Comparison of ENCODE assay signal across 24 mouse cellular contexts in genomic region chr17:24375886-24376285, GRCm38 (mm10). TPM values are rescaled to one million over a fixed set of nuclear protein-coding genes. Genes with fewer than 3 reads are reported as not detected.
A peak's percentile ranks its signal among the peaks of the same experiment; 100 is the strongest.
DNase-seq lines count a peak whose midpoint lies in the region; ATAC-seq and TF ChIP-seq lines count a peak whose summit lies in the region.
"Had no signal": no experiment of that assay in that cellular context is flagged by ENCODE, and none has a peak within 500 bp of the region (broad histone marks: within the 10 kb centered on the region; RNA-seq: fewer than 3 reads in every experiment).

No protein-coding gene starts in this region.

- no peak overlapping the region for H3K9ac ChIP-seq in liver, embryonic 11.5 days (ENCODE audit: low read depth, low read length)
- no peak overlapping the region for H3K9ac ChIP-seq in liver, postnatal 0 days (replicated peaks)
- no peak overlapping the region for H3K9ac ChIP-seq in liver, embryonic 13.5 days
- no peak overlapping the region for H3K9ac ChIP-seq in liver, embryonic 16.5 days (ENCODE audit: low read depth, low read length)
- H3K9ac ChIP-seq: embryonic facial prominence, embryonic 13.5 days; forebrain, embryonic 12.5 days; forebrain, embryonic 15.5 days; hindbrain, embryonic 12.5 days; hindbrain, embryonic 15.5 days had no signal

- DNase-seq in liver, embryonic 11.5 days (ENCODE audit: low spot score), result no peak
- no peak for DNase-seq in liver, postnatal 0 days
- DNase-seq in liver, embryonic 13.5 days, result no peak
- DNase-seq in embryonic facial prominence, embryonic 10.5 days (ENCODE audit: low spot score), result no peak
- DNase-seq in spleen, postnatal 10 days (ENCODE audit: low spot score in 2 of 2), result no peak
- DNase-seq in kidney, postnatal 10 days, result no peak
- DNase-seq: adrenal gland, adult 2 months; adrenal gland, postnatal 14 days; cerebellum, adult 11 months; cerebellum, adult 2 months; cerebellum, adult 9-11 months; cerebellum, postnatal 25 days; gastrocnemius, postnatal 10 days; heart, adult 11 months had no signal

- TF ChIP-seq CTCF in liver, postnatal 0 days (IDR thresholded peaks at IDR 0.05; ENCODE audit: low read depth), result no peak

- no peak overlapping the region for H3K27ac ChIP-seq in liver, embryonic 11.5 days (ENCODE audit: low read depth, low read length)
- no peak overlapping the region for H3K27ac ChIP-seq in liver, postnatal 0 days (ENCODE audit: low read depth)
- H3K27ac ChIP-seq in liver, embryonic 13.5 days, result no peak overlapping the region
- no peak overlapping the region for H3K27ac ChIP-seq in liver, embryonic 16.5 days (ENCODE audit: low read length)
- H3K27ac ChIP-seq in embryonic facial prominence, embryonic 10.5 days (replicated peaks), result no peak overlapping the region
- H3K27ac ChIP-seq: embryonic facial prominence, embryonic 13.5 days; forebrain, embryonic 12.5 days; forebrain, embryonic 15.5 days; hindbrain, embryonic 12.5 days; hindbrain, embryonic 15.5 days had no signal

- H3K36me3 ChIP-seq in liver, embryonic 11.5 days (ENCODE audit: control insufficient read depth, insufficient read depth, low read length), result peaks cover 28% of the 10 kb centered on the region
- peaks cover 55% of the 10 kb centered on the region for H3K36me3 ChIP-seq in liver, postnatal 0 days (replicated peaks; ENCODE audit: insufficient read depth, low read length)
- H3K36me3 ChIP-seq in liver, embryonic 13.5 days, result peaks cover 93% of the 10 kb centered on the region
- H3K36me3 ChIP-seq in liver, embryonic 16.5 days (ENCODE audit: control insufficient read depth, insufficient read depth), result peaks cover 48% of the 10 kb centered on the region
- peaks cover 10% of the 10 kb centered on the region; the same call in 1 of the 2 replicates for H3K36me3 ChIP-seq in embryonic facial prominence, embryonic 10.5 days (replicated peaks)
- H3K36me3 ChIP-seq: embryonic facial prominence, embryonic 13.5 days had no signal

- 79% methylated on average over 6 of the region's 6 CpGs for WGBS in liver, embryonic 11.5 days
- 81% methylated on average over 6 of the region's 6 CpGs for WGBS in liver, postnatal 0 days (ENCODE audit: insufficient replicate concordance)
- 65% methylated on average over 6 of the region's 6 CpGs for WGBS in liver, embryonic 13.5 days (ENCODE audit: insufficient replicate concordance)
- WGBS in liver, embryonic 16.5 days (ENCODE audit: insufficient replicate concordance), result 70% methylated on average over 6 of the region's 6 CpGs
- 93% methylated on average over 6 of the region's 6 CpGs for WGBS in embryonic facial prominence, embryonic 10.5 days

- H3K4me1 ChIP-seq in liver, embryonic 11.5 days (replicated peaks; ENCODE audit: control insufficient read depth, insufficient read depth, low read length), result peaks cover 22% of the 10 kb centered on the region
- no peaks in the 10 kb centered on the region for H3K4me1 ChIP-seq in liver, postnatal 0 days (ENCODE audit: insufficient read depth)
- H3K4me1 ChIP-seq in liver, embryonic 13.5 days (replicated peaks), result peaks cover 36% of the 10 kb centered on the region
- H3K4me1 ChIP-seq in liver, embryonic 16.5 days (ENCODE audit: control insufficient read depth, low read depth, low read length), result peaks cover 17% of the 10 kb centered on the region
- H3K4me1 ChIP-seq in embryonic facial prominence, embryonic 10.5 days, result peaks cover 5% of the 10 kb centered on the region
- H3K4me1 ChIP-seq: embryonic facial prominence, embryonic 13.5 days; forebrain, embryonic 12.5 days; forebrain, embryonic 15.5 days; hindbrain, embryonic 12.5 days; hindbrain, embryonic 15.5 days had no signal

- TF ChIP-seq EP300 in liver, postnatal 0 days (IDR thresholded peaks at IDR 0.05; ENCODE audit: low read depth), result no peak

- peak; percentile 74 for ATAC-seq in liver, embryonic 11.5 days (replicated peaks; ENCODE audit: low FRiP score)
- no peak for ATAC-seq in liver, postnatal 0 days
- ATAC-seq in liver, embryonic 13.5 days (ENCODE audit: low read depth), result peak; percentile 74
- ATAC-seq in liver, embryonic 16.5 days (ENCODE audit: low read depth), result peak; percentile 53; the same call in 1 of the 2 replicates
- ATAC-seq: forebrain, embryonic 15.5 days had no signal

- no peak overlapping the region for H3K4me2 ChIP-seq in liver, embryonic 11.5 days
- no peak overlapping the region for H3K4me2 ChIP-seq in liver, postnatal 0 days (ENCODE audit: low read depth, low read length)
- no peak overlapping the region for H3K4me2 ChIP-seq in liver, embryonic 13.5 days
- no peak overlapping the region for H3K4me2 ChIP-seq in liver, embryonic 16.5 days (ENCODE audit: low read depth, low read length)
- H3K4me2 ChIP-seq: embryonic facial prominence, embryonic 13.5 days; forebrain, embryonic 12.5 days; forebrain, embryonic 15.5 days; heart, embryonic 11.5 days; hindbrain, embryonic 12.5 days; hindbrain, embryonic 15.5 days had no signal

- no peaks in the 10 kb centered on the region for H3K27me3 ChIP-seq in liver, embryonic 11.5 days (replicated peaks; ENCODE audit: control insufficient read depth, insufficient read depth, low read length)
- H3K27me3 ChIP-seq in liver, postnatal 0 days (ENCODE audit: insufficient read depth, low read length), result no peaks in the 10 kb centered on the region
- no peaks in the 10 kb centered on the region for H3K27me3 ChIP-seq in liver, embryonic 13.5 days
- no peaks in the 10 kb centered on the region for H3K27me3 ChIP-seq in liver, embryonic 16.5 days (ENCODE audit: control insufficient read depth, insufficient read depth, low read depth, low read length)
- H3K27me3 ChIP-seq in embryonic facial prominence, embryonic 10.5 days (replicated peaks; ENCODE audit: low read depth, poor library complexity, severe bottlenecking), result no peaks in the 10 kb centered on the region
- H3K27me3 ChIP-seq: embryonic facial prominence, embryonic 13.5 days; forebrain, embryonic 12.5 days; forebrain, embryonic 15.5 days; hindbrain, embryonic 12.5 days; hindbrain, embryonic 15.5 days had no signal

- no peaks in the 10 kb centered on the region for H3K9me3 ChIP-seq in liver, embryonic 11.5 days (ENCODE audit: control insufficient read depth, low read length)
- H3K9me3 ChIP-seq in liver, postnatal 0 days (ENCODE audit: low read length), result no peaks in the 10 kb centered on the region
- H3K9me3 ChIP-seq in liver, embryonic 13.5 days (replicated peaks), result no peaks in the 10 kb centered on the region
- no peaks in the 10 kb centered on the region for H3K9me3 ChIP-seq in liver, embryonic 16.5 days (replicated peaks; ENCODE audit: control insufficient read depth, low read length)
- no peaks in the 10 kb centered on the region for H3K9me3 ChIP-seq in embryonic facial prominence, embryonic 10.5 days
- H3K9me3 ChIP-seq: embryonic facial prominence, embryonic 13.5 days; forebrain, embryonic 12.5 days; forebrain, embryonic 15.5 days; G1E; hindbrain, embryonic 12.5 days; hindbrain, embryonic 15.5 days had no signal

- no peak overlapping the region for H3K4me3 ChIP-seq in liver, embryonic 11.5 days (ENCODE audit: low read depth, low read length)
- H3K4me3 ChIP-seq in liver, postnatal 0 days (ENCODE audit: low read depth, low read length), result no peak overlapping the region
- H3K4me3 ChIP-seq in liver, embryonic 13.5 days (replicated peaks), result no peak overlapping the region
- no peak overlapping the region for H3K4me3 ChIP-seq in liver, embryonic 16.5 days (ENCODE audit: low read depth, low read length)
- no peak overlapping the region for H3K4me3 ChIP-seq in embryonic facial prominence, embryonic 10.5 days
- H3K4me3 ChIP-seq: embryonic facial prominence, embryonic 13.5 days; erythroblast, embryonic 14.5 days; forebrain, embryonic 12.5 days; forebrain, embryonic 15.5 days; hindbrain, embryonic 12.5 days; hindbrain, embryonic 15.5 days had no signal

RNA-seq across cellular contexts. Expression of gene Abca3, which starts 24.1 kb away (rescaled TPM):
- 30.4 and 30.7 TPM in 2 replicates for polyA plus RNA-seq in liver, embryonic 11.5 days (2014; fragmentation: Nextera tagmentation; extraction: Ambion mirVana)
- polyA plus RNA-seq in liver, postnatal 0 days (2015; fragmentation: Nextera tagmentation; extraction: Ambion mirVana), result 6.4 and 7.1 TPM in 2 replicates
- 11.4 and 14.8 TPM in 2 replicates for polyA plus RNA-seq in liver, embryonic 13.5 days (2015; fragmentation: Nextera tagmentation; extraction: Ambion mirVana)
- polyA plus RNA-seq in liver, embryonic 16.5 days (2015; fragmentation: Nextera tagmentation; extraction: Ambion mirVana), result 13.4 and 15.0 TPM in 2 replicates
- 6.1 and 7.1 TPM in 2 replicates for polyA plus RNA-seq in embryonic facial prominence, embryonic 10.5 days (2016; fragmentation: Nextera tagmentation; extraction: Ambion mirVana)

RNA-seq across cellular contexts. Expression of gene Abca17, which starts 25.0 kb away (rescaled TPM):
- 0.19 TPM in 1 of 2 replicates, not detected in the other for polyA plus RNA-seq in liver, embryonic 11.5 days (2014; fragmentation: Nextera tagmentation; extraction: Ambion mirVana)
- polyA plus RNA-seq in liver, postnatal 0 days (2015; fragmentation: Nextera tagmentation; extraction: Ambion mirVana), result not detected in 2 replicates
- not detected in 2 replicates for polyA plus RNA-seq in liver, embryonic 13.5 days (2015; fragmentation: Nextera tagmentation; extraction: Ambion mirVana)
- not detected in 2 replicates for polyA plus RNA-seq in liver, embryonic 16.5 days (2015; fragmentation: Nextera tagmentation; extraction: Ambion mirVana)
- polyA plus RNA-seq in embryonic facial prominence, embryonic 10.5 days (2016; fragmentation: Nextera tagmentation; extraction: Ambion mirVana), result 0.16 TPM in 1 of 2 replicates, not detected in the other
- polyA plus RNA-seq: adrenal gland, adult 2 months; embryonic facial prominence, embryonic 13.5 days; erythroblast, embryonic 14.5 days; forebrain, embryonic 12.5 days; forebrain, embryonic 15.5 days; G1E; heart, postnatal 0 days had no signal

RNA-seq across cellular contexts. Expression of gene Rnps1, which starts 38.5 kb away (rescaled TPM):
- polyA plus RNA-seq in liver, embryonic 11.5 days (2014; fragmentation: Nextera tagmentation; extraction: Ambion mirVana), result 336 and 347 TPM in 2 replicates
- 67.4 and 69.9 TPM in 2 replicates for polyA plus RNA-seq in liver, postnatal 0 days (2015; fragmentation: Nextera tagmentation; extraction: Ambion mirVana)
- polyA plus RNA-seq in liver, embryonic 13.5 days (2015; fragmentation: Nextera tagmentation; extraction: Ambion mirVana), result 151 and 173 TPM in 2 replicates
- polyA plus RNA-seq in liver, embryonic 16.5 days (2015; fragmentation: Nextera tagmentation; extraction: Ambion mirVana), result 96.9 and 101 TPM in 2 replicates
- polyA plus RNA-seq in embryonic facial prominence, embryonic 10.5 days (2016; fragmentation: Nextera tagmentation; extraction: Ambion mirVana), result 471 and 476 TPM in 2 replicates

RNA-seq across cellular contexts. Expression of gene Eci1, which starts 50.6 kb away (rescaled TPM):
- polyA plus RNA-seq in liver, embryonic 11.5 days (2014; fragmentation: Nextera tagmentation; extraction: Ambion mirVana), result 122 and 126 TPM in 2 replicates
- 162 and 193 TPM in 2 replicates for polyA plus RNA-seq in liver, postnatal 0 days (2015; fragmentation: Nextera tagmentation; extraction: Ambion mirVana)
- polyA plus RNA-seq in liver, embryonic 13.5 days (2015; fragmentation: Nextera tagmentation; extraction: Ambion mirVana), result 94.4 and 95.3 TPM in 2 replicates
- polyA plus RNA-seq in liver, embryonic 16.5 days (2015; fragmentation: Nextera tagmentation; extraction: Ambion mirVana), result 94.0 and 95.5 TPM in 2 replicates
- 86.2 and 89.0 TPM in 2 replicates for polyA plus RNA-seq in embryonic facial prominence, embryonic 10.5 days (2016; fragmentation: Nextera tagmentation; extraction: Ambion mirVana)
